Mouse (Mus musculus): Measurements from ENCODE around the gene Numb.

DNA sequence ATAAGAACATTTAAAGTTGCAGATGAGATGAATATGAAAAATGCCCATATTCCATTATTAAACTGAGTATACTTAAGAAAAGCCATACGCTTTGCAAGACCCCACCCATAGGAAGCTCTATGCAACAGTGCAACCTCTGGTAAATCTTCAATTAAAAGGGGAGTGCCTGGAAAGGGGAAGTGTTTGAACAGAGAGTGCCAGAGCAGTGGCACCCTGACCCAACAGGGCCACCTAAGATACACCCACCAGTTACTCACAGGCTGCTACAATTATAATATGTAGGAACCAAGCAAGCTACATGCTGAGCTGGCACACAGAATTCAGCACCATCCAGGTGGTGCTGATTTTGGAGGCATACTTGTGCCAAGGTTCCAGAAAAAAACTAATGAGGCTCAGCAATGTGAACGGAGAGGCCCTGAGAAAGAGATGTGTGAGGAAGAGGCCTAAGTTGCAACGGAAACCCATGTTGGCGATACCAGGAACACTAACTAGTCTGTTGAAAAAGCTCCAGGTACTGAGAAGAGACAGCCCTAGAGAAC, 7.5 kb downstream of the Numb start:
- TF ChIP-seq HCFC1 (IDR thresholded peaks at IDR 0.05; ENCODE audit: borderline replicate concordance, insufficient read depth, low read length): no peak
- no peak for TF ChIP-seq MAFK (IDR thresholded peaks at IDR 0.05; ENCODE audit: insufficient read depth, low read depth, low read length)
